ENCODE assay signal across 8 mouse cellular contexts in the genomic region with DNA sequence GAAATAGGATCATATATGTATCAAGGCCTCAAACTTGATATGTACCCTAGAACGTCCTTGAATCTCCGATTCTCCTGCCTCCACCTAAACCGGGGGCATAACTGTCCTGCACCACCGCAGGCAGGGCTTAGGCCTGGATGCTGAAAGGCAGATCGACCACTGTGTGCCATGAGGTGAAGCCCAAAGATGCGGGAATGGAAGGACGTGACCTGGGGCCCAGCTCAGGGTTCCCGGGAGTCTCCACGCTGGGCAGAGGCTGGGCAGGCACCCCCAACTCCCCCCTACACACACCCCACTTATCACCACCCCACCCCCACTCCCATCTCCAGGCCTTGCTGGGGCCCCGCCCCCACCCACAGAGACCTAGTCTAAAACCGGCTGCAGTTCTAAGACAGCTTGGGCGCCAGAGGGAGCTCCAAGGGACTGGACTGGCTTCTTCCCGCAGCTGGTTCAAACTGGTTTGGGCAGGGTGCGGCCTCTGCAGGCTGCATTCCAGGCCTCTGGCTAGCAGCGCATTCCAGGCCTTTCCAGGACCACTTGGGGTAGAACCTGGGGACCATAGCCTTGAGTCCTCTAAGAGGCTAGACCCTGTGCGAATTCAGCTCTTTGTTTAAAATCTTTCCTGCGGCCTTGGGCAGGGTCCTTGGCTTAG. TPM values are rescaled to one million over a fixed set of nuclear protein-coding genes. Genes with fewer than 3 reads are reported as not detected.
A peak's percentile ranks its signal among the peaks of the same experiment; 100 is the strongest.
DNase-seq lines count a peak whose midpoint lies in the region; ATAC-seq and TF ChIP-seq lines count a peak whose summit lies in the region.

No protein-coding gene starts in this region.

- peak; percentile 43 for DNase-seq in CD4-positive, CD25-positive, alpha-beta regulatory T cell, adult 2 months (ENCODE audit: low read depth, low spot score)
- peak; percentile 95 for DNase-seq in embryonic facial prominence, embryonic 14.5 days (ENCODE audit: low spot score)
- peak; percentile 42 to 44 for DNase-seq in heart, adult 9 months (ENCODE audit: low spot score in 2 of 2)
- peak; percentile 93 for DNase-seq in kidney, adult 2 months
- DNase-seq in liver, adult 2 months (ENCODE audit: extremely low read depth, low read depth, low spot score): peak; percentile 15
- peak; percentile 50 for DNase-seq in thymus, postnatal 0 days (ENCODE audit: low spot score)

- H3K4me3 ChIP-seq in embryonic facial prominence, embryonic 14.5 days (ENCODE audit: low read depth, low read length): no peak overlapping the region
- no peak overlapping the region for H3K4me3 ChIP-seq in kidney, adult 2 months (ENCODE audit: insufficient read depth, low read depth, low read length)
- no peak overlapping the region for H3K4me3 ChIP-seq in liver, adult 2 months (ENCODE audit: insufficient read depth, low read depth, low read length)
- no peak overlapping the region for H3K4me3 ChIP-seq in myocyte

- ATAC-seq in CD4-positive, CD25-positive, alpha-beta regulatory T cell, adult 4 months: no peak
- ATAC-seq in embryonic facial prominence, embryonic 14.5 days (ENCODE audit: low read depth): peak; percentile 88

- TF ChIP-seq POLR2A in kidney, adult 2 months (IDR thresholded peaks at IDR 0.05; ENCODE audit: low read depth, low read length): no peak
- TF ChIP-seq POLR2A in liver, adult 2 months (IDR thresholded peaks at IDR 0.05; ENCODE audit: extremely low read depth, insufficient read depth, low read length): no peak
- TF ChIP-seq POLR2A in myocyte (IDR thresholded peaks at IDR 0.05; ENCODE audit: insufficient read length, low read depth): no peak

- no peaks in the 10 kb centered on the region for H3K27me3 ChIP-seq in embryonic facial prominence, embryonic 14.5 days (replicated peaks; ENCODE audit: control insufficient read depth, insufficient read depth, low read length)
- no peaks in the 10 kb centered on the region for H3K27me3 ChIP-seq in kidney, adult 2 months (replicated peaks; ENCODE audit: control insufficient read depth, insufficient read depth, low read length)
- no peaks in the 10 kb centered on the region for H3K27me3 ChIP-seq in liver, adult 2 months (ENCODE audit: control insufficient read depth, insufficient read depth, low read length)
- H3K27me3 ChIP-seq in myocyte (ENCODE audit: control insufficient read depth, insufficient read depth, insufficient read length): no peaks in the 10 kb centered on the region

- no peak overlapping the region for H3ac ChIP-seq in myocyte (ENCODE audit: control insufficient read depth, insufficient read length)

- no peak overlapping the region for H3K4me2 ChIP-seq in embryonic facial prominence, embryonic 14.5 days (ENCODE audit: low read depth, low read length)
- peak overlapping the region; percentile 44 for H3K4me2 ChIP-seq in myocyte (ENCODE audit: low read depth)

- H3K36me3 ChIP-seq in embryonic facial prominence, embryonic 14.5 days (ENCODE audit: control insufficient read depth, insufficient read depth, low read length): no peaks in the 10 kb centered on the region
- H3K36me3 ChIP-seq in kidney, adult 2 months (ENCODE audit: control insufficient read depth, insufficient read depth, low read length): no peaks in the 10 kb centered on the region
- H3K36me3 ChIP-seq in liver, adult 2 months (ENCODE audit: control insufficient read depth, insufficient read depth, low read length): no peaks in the 10 kb centered on the region
- H3K36me3 ChIP-seq in myocyte (ENCODE audit: control insufficient read depth, insufficient read depth): no peaks in the 10 kb centered on the region

- TF ChIP-seq CTCF in kidney, adult 2 months (conservative IDR thresholded peaks at IDR 0.05; ENCODE audit: insufficient read depth, insufficient read length, low read depth, low read length): peak; percentile 57
- TF ChIP-seq CTCF in liver, adult 2 months (IDR thresholded peaks at IDR 0.05; ENCODE audit: low read depth, low read length): peak; percentile 43

- WGBS in embryonic facial prominence, embryonic 14.5 days: 22% methylated on average over 15 of the region's 17 CpGs
- WGBS in kidney, adult 2 months: 30% methylated on average over 17 of the region's 17 CpGs
- 64% methylated on average over 17 of the region's 17 CpGs for WGBS in liver, adult 2 months

- H3K79me2 ChIP-seq in liver, adult 2 months (ENCODE audit: control insufficient read depth, insufficient read depth, low read length): no peaks in the 10 kb centered on the region
- no peaks in the 10 kb centered on the region for H3K79me2 ChIP-seq in myocyte (ENCODE audit: control insufficient read depth, insufficient read depth)

- H3K9ac ChIP-seq in embryonic facial prominence, embryonic 14.5 days (ENCODE audit: low read depth, low read length): no peak overlapping the region
- H3K9ac ChIP-seq in liver, adult 2 months (ENCODE audit: low read depth, low read length): no peak overlapping the region

- H3K9me3 ChIP-seq in embryonic facial prominence, embryonic 14.5 days (ENCODE audit: control insufficient read depth, low read length): no peaks in the 10 kb centered on the region

- H3K27ac ChIP-seq in embryonic facial prominence, embryonic 14.5 days (replicated peaks; ENCODE audit: low read depth, low read length): peak overlapping the region; percentile 64
- H3K27ac ChIP-seq in kidney, adult 2 months (ENCODE audit: insufficient read depth, low read depth, low read length): peak overlapping the region; percentile 51; the same call in 1 of the 2 replicates
- no peak overlapping the region for H3K27ac ChIP-seq in liver, adult 2 months (replicated peaks; ENCODE audit: insufficient read depth, low read depth, low read length)

- H3K4me1 ChIP-seq in embryonic facial prominence, embryonic 14.5 days (ENCODE audit: control insufficient read depth, insufficient read depth, low read length): peaks cover 18% of the 10 kb centered on the region; the same call in 1 of the 2 replicates
- H3K4me1 ChIP-seq in kidney, adult 2 months (ENCODE audit: control insufficient read depth, insufficient read depth, low read length): peaks cover 3% of the 10 kb centered on the region; the same call in 1 of the 2 replicates
- peaks cover 3% of the 10 kb centered on the region for H3K4me1 ChIP-seq in liver, adult 2 months (ENCODE audit: control insufficient read depth, insufficient read depth, low read length)

TF ChIP-seq in myocyte, 11 proteins besides CTCF, POLR2A, EP300 and RAD21:
- TF ChIP-seq MYOG (IDR thresholded peaks at IDR 0.05; ENCODE audit: control insufficient read depth in 1 of 3, insufficient read depth in 1 of 3, insufficient read length in 2 of 3, low read depth in 2 of 3): peak in 1 of 3 experiments; percentile 42
- TF ChIP-seq E2F4 (IDR thresholded peaks at IDR 0.05; ENCODE audit: insufficient read depth): no peak
- TF ChIP-seq MYOD1 (IDR thresholded peaks at IDR 0.05; ENCODE audit: control insufficient read depth in 1 of 3, insufficient read length in 2 of 3, low read depth in 2 of 3): peak in 1 of 3 experiments; percentile 26
- no peak for TF ChIP-seq USF1 (IDR thresholded peaks at IDR 0.05; ENCODE audit: low read depth)
- TF ChIP-seq POLR2AphosphoS2 (IDR thresholded peaks at IDR 0.05; ENCODE audit: insufficient read length, low read depth): no peak
- no peak for TF ChIP-seq CEBPB (IDR thresholded peaks at IDR 0.05; ENCODE audit: insufficient read depth, poor library complexity, severe bottlenecking)
- no peak for TF ChIP-seq REST (IDR thresholded peaks at IDR 0.05; ENCODE audit: insufficient read depth, insufficient read length)
- no peak for TF ChIP-seq TCF12 (IDR thresholded peaks at IDR 0.05; ENCODE audit: insufficient read depth, poor library complexity, severe bottlenecking)
- no peak for TF ChIP-seq MAX (IDR thresholded peaks at IDR 0.05; ENCODE audit: low read depth)
- no peak for TF ChIP-seq SRF (IDR thresholded peaks at IDR 0.05; ENCODE audit: control insufficient read depth, insufficient read length, low read depth)
- no peak for TF ChIP-seq TCF3 (IDR thresholded peaks at IDR 0.05; ENCODE audit: insufficient read length, low read depth)

RNA-seq across cellular contexts. Expression of gene Pard6b, which starts 34.0 kb away (rescaled TPM):
- 1 to 10 TPM in 1 of 2 experiments, under 1 TPM in 1; 0.23 to 1.2 TPM for polyA plus RNA-seq in CD4-positive, CD25-positive, alpha-beta regulatory T cell, adult 4 months (2017; shearing (Covaris generic))
- 2.9 and 3.0 TPM in 2 replicates for polyA plus RNA-seq in embryonic facial prominence, embryonic 14.5 days (2014; fragmentation: Nextera tagmentation; extraction: Ambion mirVana)
- polyA plus RNA-seq in kidney, adult 2 months (2012; rRNA removed): 41.0 and 44.4 TPM in 2 replicates
- 1.7 and 3.4 TPM in 2 replicates for total RNA-seq in liver, adult 2 months (2014; rRNA removed)
- 5.3 and 5.9 TPM in 2 replicates for polyA plus RNA-seq in liver, adult 2 months (2012; rRNA removed)
- polyA plus RNA-seq in myocyte (2012; fragmentation: generic; extraction: Trizol): 0.11 TPM
- polyA plus RNA-seq in thymus, postnatal 0 days (2015; fragmentation: Nextera tagmentation; extraction: Ambion mirVana): 3.1 and 3.4 TPM in 2 replicates

Comparison
In these comparisons a context has a peak if more than half of its experiments do, and no peak if none do; other contexts are left out.
1. DNase-seq: peak in every context shown above with its lines; median percentile 95 in embryonic facial prominence, embryonic 14.5 days; 93 in kidney, adult 2 months; 50 in thymus, postnatal 0 days; 43 in CD4-positive, CD25-positive, alpha-beta regulatory T cell, adult 2 months; 43 in heart, adult 9 months; 15 in liver, adult 2 months.